Mouse (Mus musculus) CH12F3 (cell line): Measurements from ENCODE around the gene Tenm4.

Source experiments
- in situ Hi-C: fragments of 300-500 bp; cut with MboI; formaldehyde crosslinking; loops from 2 replicates; pipeline ENCODE4 v1.14.3; 2020; ENCODE audit warnings: low sequenced_read_pairs

The Tenm4 gene

GRCm38 (mm10) chr7:96392600-96392999, 221.6 kb downstream of the Tenm4 start:
- in situ Hi-C loops = no loop called here

- in situ Hi-C loops = no loop called here
Observed at GRCm38 (mm10) chr7:96397940-96398339, 226.9 kb downstream of the Tenm4 start.

- in situ Hi-C loops = no loop called here
Observed at GRCm38 (mm10) chr7:96400411-96400810, 229.4 kb downstream of the Tenm4 start.

- in situ Hi-C loops = no loop called here
Observed at GRCm38 (mm10) chr7:96406630-96407214, 235.7 kb downstream of the Tenm4 start.

- in situ Hi-C loops = no loop called here
Observed at GRCm38 (mm10) chr7:96408161-96408889, 237.3 kb downstream of the Tenm4 start.

GRCm38 (mm10) chr7:96409323-96409880, 238.4 kb downstream of the Tenm4 start:
- in situ Hi-C loops = no loop called here

- in situ Hi-C loops = no loop called here
Observed at GRCm38 (mm10) chr7:96413822-96414221, 242.8 kb downstream of the Tenm4 start.

GRCm38 (mm10) chr7:96414290-96415055, 243.4 kb downstream of the Tenm4 start:
- in situ Hi-C loops = no loop called here

- in situ Hi-C loops = no loop called here
Observed at GRCm38 (mm10) chr7:96417251-96418004, 246.4 kb downstream of the Tenm4 start.

GRCm38 (mm10) chr7:96418146-96418545, 247.1 kb downstream of the Tenm4 start:
- in situ Hi-C loops = no loop called here

GRCm38 (mm10) chr7:96420045-96420444, 249.0 kb downstream of the Tenm4 start:
- in situ Hi-C loops = no loop called here

GRCm38 (mm10) chr7:96420926-96421605, 250.0 kb downstream of the Tenm4 start:
- in situ Hi-C loops = no loop called here

GRCm38 (mm10) chr7:96426954-96427353, 255.9 kb downstream of the Tenm4 start:
- in situ Hi-C loops = no loop called here

- in situ Hi-C loops = no loop called here
Observed at GRCm38 (mm10) chr7:96433307-96433706, 262.3 kb downstream of the Tenm4 start.

GRCm38 (mm10) chr7:96438392-96438791, 267.3 kb downstream of the Tenm4 start:
- in situ Hi-C loops = no loop called here

GRCm38 (mm10) chr7:96440161-96440707, 269.2 kb downstream of the Tenm4 start:
- in situ Hi-C loops = no loop called here

- in situ Hi-C loops = no loop called here
Observed at GRCm38 (mm10) chr7:96445771-96446170, 274.7 kb downstream of the Tenm4 start.

GRCm38 (mm10) chr7:96447806-96448397, 276.9 kb downstream of the Tenm4 start:
- in situ Hi-C loops = no loop called here

- in situ Hi-C loops = no loop called here
Observed at GRCm38 (mm10) chr7:96455957-96456356, 284.9 kb downstream of the Tenm4 start.

GRCm38 (mm10) chr7:96456618-96457017, 285.6 kb downstream of the Tenm4 start:
- in situ Hi-C loops = no loop called here
